Mouse (Mus musculus) hematopoietic stem cell, adult 5-6 weeks (primary cell): Measurements from ENCODE around the gene Ankrd13c. TPM values are rescaled to one million over a fixed set of nuclear protein-coding genes. Genes with fewer than 3 reads are reported as not detected.
"Not testable (repeated sequence)": the region's sequence is repeated elsewhere in the genome, so short reads cannot be mapped to it uniquely, and the experiment has no call there.

Source experiments
- ATAC-seq, 2 experiments: fragments of 125-278 bp in 1 of 2; replicated peaks in 1 of 2; 2 replicates each; pipeline ENCODE4 v1.8.0; 2016 to 2017; ENCODE audit warnings: inconsistent platforms in 2 of 2, mild to moderate bottlenecking in 2 of 2, moderate number of reproducible peaks in 2 of 2, low read depth in 1 of 2, moderate TSS enrichment in 1 of 2; ENCODE audit not compliant: low FRiP score in 2 of 2, poor library complexity in 2 of 2, severe bottlenecking in 2 of 2, insufficient read depth in 1 of 2, low TSS enrichment in 1 of 2
- total RNA-seq: library from RNA; stranded (forward); fragments of 172-1452, 232-1000 nt; gene quantifications from 2 replicates; pipeline ENCODE4 v1.2.3, GENCODE M21; 2017

Ankrd13c gene
- 48.2 and 49.6 TPM in 2 replicates for total RNA-seq

- peak; percentile 91 to 93 for ATAC-seq
These were observed at the start of gene Ankrd13c for GRCm38 (mm10) chr3:157946843-157947358. Gene Ankrd13c (plus strand): TSS chr3:157947239.

- ATAC-seq = no peak
These were observed 49.4 kb upstream of the Ankrd13c start for GRCm38 (mm10) chr3:157897645-157898044.

- ATAC-seq = no peak
These were observed 47.1 kb upstream of the Ankrd13c start for GRCm38 (mm10) chr3:157899986-157900385.

- no peak for ATAC-seq
These were observed 45.3 kb upstream of the Ankrd13c start for GRCm38 (mm10) chr3:157901721-157902120.

GRCm38 (mm10) chr3:157908166-157908565 lies 38.9 kb upstream of the Ankrd13c start:
- ATAC-seq = no peak

- no peak for ATAC-seq
These were observed 36.8 kb upstream of the Ankrd13c start for GRCm38 (mm10) chr3:157910262-157910661.

GRCm38 (mm10) chr3:157912155-157912554 lies 34.9 kb upstream of the Ankrd13c start:
- ATAC-seq = no peak

GRCm38 (mm10) chr3:157916336-157916735 lies 30.7 kb upstream of the Ankrd13c start:
- no peak for ATAC-seq

- no peak for ATAC-seq
These were observed 25.7 kb upstream of the Ankrd13c start for GRCm38 (mm10) chr3:157921376-157921775.

GRCm38 (mm10) chr3:157923268-157923835 lies 23.7 kb upstream of the Ankrd13c start:
- ATAC-seq = no peak

- peak; percentile 96 to 98 for ATAC-seq
These were observed 22.2 kb upstream of the Ankrd13c start, which contains the start of gene Cth for GRCm38 (mm10) chr3:157924692-157925328. Gene Cth (minus strand): TSS chr3:157925077.

GRCm38 (mm10) chr3:157925706-157926510 lies 21.1 kb upstream of the Ankrd13c start:
- no peak for ATAC-seq

GRCm38 (mm10) chr3:157926761-157927160 lies 20.3 kb upstream of the Ankrd13c start:
- no peak for ATAC-seq

- no peak for ATAC-seq
These were observed 18.3 kb upstream of the Ankrd13c start for GRCm38 (mm10) chr3:157928731-157929130.

- no peak for ATAC-seq
These were observed 17.6 kb upstream of the Ankrd13c start for GRCm38 (mm10) chr3:157929417-157929816.

GRCm38 (mm10) chr3:157931592-157931991 lies 15.4 kb upstream of the Ankrd13c start:
- 0 out of 4 replicates have a peak, but pooled peaks have one; percentile 37 to 67 for ATAC-seq

GRCm38 (mm10) chr3:157932074-157932473 lies 15.0 kb upstream of the Ankrd13c start:
- ATAC-seq = no peak

- ATAC-seq = not testable (repeated sequence)
These were observed 13.8 kb upstream of the Ankrd13c start for GRCm38 (mm10) chr3:157933223-157933622.
